Mouse (Mus musculus): ENCODE data around the gene Zdhhc19. TPM values are rescaled to one million over a fixed set of nuclear protein-coding genes. Genes with fewer than 3 reads are reported as not detected.

Zdhhc19 gene
- polyA plus RNA-seq, 1 experiment: not detected

DNA sequence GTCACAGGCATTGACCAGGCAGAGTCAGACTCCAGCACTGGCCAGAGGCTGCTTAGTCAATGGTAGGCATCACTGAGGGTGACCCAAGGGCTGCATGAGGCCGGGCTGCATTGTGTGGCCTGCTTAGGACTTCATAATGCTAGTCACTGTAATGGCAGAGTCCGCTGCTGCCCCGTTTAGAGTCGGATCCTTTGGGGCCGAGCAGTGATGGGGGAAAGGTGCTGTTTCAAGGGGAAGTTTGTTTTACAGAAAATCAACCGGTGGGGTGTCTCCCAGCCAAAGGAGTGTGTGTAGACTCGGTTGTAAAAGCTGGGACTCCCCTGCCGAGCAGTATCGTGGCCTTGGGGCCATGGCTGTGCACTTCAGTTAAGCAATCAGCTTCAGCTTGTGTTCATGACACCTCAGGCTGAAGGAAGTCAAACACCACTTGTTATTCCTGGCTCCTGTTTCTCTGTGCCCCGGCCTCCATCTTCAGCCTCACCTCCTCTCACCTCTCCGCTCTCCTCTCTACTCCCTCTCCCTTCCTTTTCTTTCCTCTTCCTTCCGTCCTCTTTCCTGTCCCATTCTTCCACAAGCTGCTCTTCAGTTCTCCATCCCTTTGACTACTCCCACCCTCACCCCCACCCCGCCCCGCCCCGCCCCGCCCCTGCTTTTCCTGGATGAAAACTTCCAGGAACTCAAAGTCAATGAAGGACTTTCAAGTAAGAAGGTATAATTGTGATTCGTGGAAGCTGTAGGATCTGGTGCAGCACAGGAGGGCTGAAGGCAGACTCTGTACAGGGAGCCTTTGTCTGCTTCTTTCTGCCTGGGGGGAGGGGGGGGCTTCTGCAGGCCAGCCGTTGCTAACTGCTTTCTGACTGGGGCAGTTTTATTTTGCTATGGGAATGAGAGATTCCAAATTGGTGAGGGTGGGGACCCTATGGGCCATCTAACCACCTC is 14.6 kb downstream of the Zdhhc19 start:
- Histone ChIP-seq H3K4me1 (ENCODE audit: control insufficient read depth, insufficient read depth, low read length) (0 out of 2 replicates have a peak, but pooled peaks cover 7% of the 10 kb centered on the region), H3K4me3 (replicated peaks; ENCODE audit: insufficient read depth, low read depth, low read length) (no peak overlapping the region), H3K27me3 (ENCODE audit: control insufficient read depth, insufficient read depth, low read length) (no peaks in the 10 kb centered on the region), H3K27ac (ENCODE audit: insufficient read depth, low read length) (no peak overlapping the region)
- DNase-seq: no peak
- TF ChIP-seq POLR2A (IDR thresholded peaks at IDR 0.05; ENCODE audit: borderline replicate concordance, insufficient read depth, low read length): no peak
- no peak for TF ChIP-seq CTCF (IDR thresholded peaks at IDR 0.05; ENCODE audit: borderline replicate concordance, insufficient read depth, low read depth, low read length)
- WGBS: 88% methylated on average over 17 of the region's 18 CpGs

DNA sequence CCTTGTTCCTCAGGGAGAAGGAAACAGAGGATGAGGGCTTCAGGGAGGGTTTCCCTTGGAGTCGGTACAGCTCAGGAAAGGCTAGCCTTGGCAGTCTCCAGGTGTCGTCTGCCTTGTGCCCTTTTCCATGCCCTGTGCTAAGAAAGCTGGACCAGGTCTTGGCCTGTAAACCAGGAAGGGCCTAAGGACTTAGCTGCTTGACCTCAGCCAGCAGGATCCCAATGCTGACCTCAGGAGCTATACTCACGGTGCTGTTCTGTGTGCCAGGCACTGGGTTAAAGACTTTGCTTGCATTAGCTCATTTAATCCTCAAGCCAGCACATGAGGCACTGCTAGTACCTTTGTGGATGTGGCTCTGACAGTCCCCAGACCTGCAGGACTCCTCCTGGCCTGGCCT is 15.3 kb downstream of the Zdhhc19 start:
- no peak for TF ChIP-seq CTCF (IDR thresholded peaks at IDR 0.05; ENCODE audit: borderline replicate concordance, insufficient read depth, low read depth, low read length)
- H3K27ac ChIP-seq (ENCODE audit: insufficient read depth, low read length): no peak overlapping the region
- WGBS: 89% methylated on average over 3 of the region's 3 CpGs

DNA sequence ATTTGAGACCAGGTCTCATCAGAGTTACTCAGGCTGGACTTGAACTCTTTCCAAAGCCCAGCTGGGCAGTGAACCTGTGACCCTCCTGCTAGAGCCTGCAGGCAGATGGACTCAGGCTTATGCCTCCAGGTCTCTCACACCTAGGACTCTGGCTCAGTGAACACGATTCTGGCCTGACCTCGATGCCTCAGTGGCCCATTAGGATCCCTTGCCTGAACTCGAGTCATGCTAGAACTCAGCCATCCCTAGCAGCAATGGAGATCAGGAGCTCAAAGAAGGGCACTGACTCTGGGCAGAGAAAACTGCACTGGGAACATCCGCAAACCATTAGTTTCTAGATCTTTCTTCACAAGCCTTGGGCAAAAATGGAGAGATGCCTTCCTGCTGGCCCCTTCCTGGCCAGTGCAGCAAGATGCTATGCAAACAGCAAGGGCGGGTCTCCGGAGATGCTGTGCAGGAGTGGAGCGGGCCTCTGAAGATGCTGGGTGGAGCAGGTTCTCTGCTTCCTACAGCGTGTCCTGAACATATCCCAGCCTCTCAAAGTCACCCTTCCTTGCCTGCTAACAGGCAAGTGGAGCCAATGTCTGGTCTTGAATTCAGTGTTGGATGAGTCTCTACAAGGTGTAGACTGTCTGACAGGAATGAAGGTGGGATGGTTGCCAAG is 15.9 kb downstream of the Zdhhc19 start:
- no peaks in the 10 kb centered on the region for H3K27me3 ChIP-seq (ENCODE audit: control insufficient read depth, insufficient read depth, low read length)
- H3K4me1 ChIP-seq (ENCODE audit: control insufficient read depth, insufficient read depth, low read length): 0 out of 2 replicates have a peak, but pooled peaks cover 7% of the 10 kb centered on the region
- TF ChIP-seq POLR2A (IDR thresholded peaks at IDR 0.05; ENCODE audit: borderline replicate concordance, insufficient read depth, low read length) (no peak), CTCF (IDR thresholded peaks at IDR 0.05; ENCODE audit: borderline replicate concordance, insufficient read depth, low read depth, low read length) (no peak)
- H3K4me3 ChIP-seq (replicated peaks; ENCODE audit: insufficient read depth, low read depth, low read length): no peak overlapping the region
- DNase-seq: no peak
- H3K27ac ChIP-seq (ENCODE audit: insufficient read depth, low read length): no peak overlapping the region
- WGBS: 77% methylated on average over 8 of the region's 8 CpGs

More for the DNA sequence above, 15.3 kb downstream of the Zdhhc19 start:
- Histone ChIP-seq H3K4me3 (replicated peaks; ENCODE audit: insufficient read depth, low read depth, low read length) (no peak overlapping the region), H3K4me1 (ENCODE audit: control insufficient read depth, insufficient read depth, low read length) (0 out of 2 replicates have a peak, but pooled peaks cover 7% of the 10 kb centered on the region), H3K27me3 (ENCODE audit: control insufficient read depth, insufficient read depth, low read length) (no peaks in the 10 kb centered on the region)
- DNase-seq: no peak

GRCm38 (mm10) chr16:32512921-32513320 is 16.9 kb downstream of the Zdhhc19 start:
- Histone ChIP-seq H3K27ac (ENCODE audit: insufficient read depth, low read length) (no peak overlapping the region), H3K4me3 (replicated peaks; ENCODE audit: insufficient read depth, low read depth, low read length) (no peak overlapping the region), H3K4me1 (ENCODE audit: control insufficient read depth, insufficient read depth, low read length) (0 out of 2 replicates have a peak, but pooled peaks cover 7% of the 10 kb centered on the region), H3K27me3 (ENCODE audit: control insufficient read depth, insufficient read depth, low read length) (no peaks in the 10 kb centered on the region)
- 10% methylated on average over 3 of the region's 3 CpGs for WGBS
- DNase-seq: peak in 1 of 2 experiments; percentile 32
- TF ChIP-seq POLR2A (IDR thresholded peaks at IDR 0.05; ENCODE audit: borderline replicate concordance, insufficient read depth, low read length) (no peak), CTCF (IDR thresholded peaks at IDR 0.05; ENCODE audit: borderline replicate concordance, insufficient read depth, low read depth, low read length) (no peak)

- DNase-seq: no peak
- Histone ChIP-seq H3K27me3 (ENCODE audit: control insufficient read depth, insufficient read depth, low read length) (no peaks in the 10 kb centered on the region), H3K27ac (ENCODE audit: insufficient read depth, low read length) (no peak overlapping the region), H3K4me1 (ENCODE audit: control insufficient read depth, insufficient read depth, low read length) (0 out of 2 replicates have a peak, but pooled peaks cover 7% of the 10 kb centered on the region), H3K4me3 (replicated peaks; ENCODE audit: insufficient read depth, low read depth, low read length) (no peak overlapping the region)
- TF ChIP-seq CTCF (IDR thresholded peaks at IDR 0.05; ENCODE audit: borderline replicate concordance, insufficient read depth, low read depth, low read length) (no peak), POLR2A (IDR thresholded peaks at IDR 0.05; ENCODE audit: borderline replicate concordance, insufficient read depth, low read length) (no peak)
- 90% methylated on average over 6 of the region's 6 CpGs for WGBS
These were observed 17.3 kb downstream of the Zdhhc19 start for GRCm38 (mm10) chr16:32513401-32513800.

DNA sequence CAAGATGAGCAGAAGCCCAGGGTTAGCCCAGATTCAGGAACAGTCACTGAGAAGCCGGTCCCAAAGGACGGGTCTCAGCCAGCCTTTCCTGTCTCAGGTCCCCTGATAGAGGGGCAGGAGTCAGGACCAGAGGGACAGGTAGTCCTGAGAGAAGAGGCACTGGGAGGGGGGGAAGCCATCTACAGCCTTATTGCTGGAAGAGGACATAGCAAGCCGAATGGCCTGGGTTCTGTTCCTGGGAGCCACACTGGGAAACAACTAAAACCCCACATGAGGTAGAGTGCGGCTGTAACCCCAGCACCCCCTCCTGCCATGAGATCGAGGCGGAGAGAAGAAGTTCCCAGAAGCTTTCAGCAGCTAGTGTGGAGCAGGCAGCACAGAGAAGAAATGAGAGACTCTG is 17.9 kb downstream of the Zdhhc19 start:
- 95% methylated on average over 6 of the region's 6 CpGs for WGBS
- Histone ChIP-seq H3K27me3 (ENCODE audit: control insufficient read depth, insufficient read depth, low read length) (no peaks in the 10 kb centered on the region), H3K4me1 (ENCODE audit: control insufficient read depth, insufficient read depth, low read length) (0 out of 2 replicates have a peak, but pooled peaks cover 7% of the 10 kb centered on the region), H3K27ac (ENCODE audit: insufficient read depth, low read length) (no peak overlapping the region), H3K4me3 (replicated peaks; ENCODE audit: insufficient read depth, low read depth, low read length) (no peak overlapping the region)
- TF ChIP-seq POLR2A (IDR thresholded peaks at IDR 0.05; ENCODE audit: borderline replicate concordance, insufficient read depth, low read length) (no peak), CTCF (IDR thresholded peaks at IDR 0.05; ENCODE audit: borderline replicate concordance, insufficient read depth, low read depth, low read length) (no peak)
- no peak for DNase-seq

DNA sequence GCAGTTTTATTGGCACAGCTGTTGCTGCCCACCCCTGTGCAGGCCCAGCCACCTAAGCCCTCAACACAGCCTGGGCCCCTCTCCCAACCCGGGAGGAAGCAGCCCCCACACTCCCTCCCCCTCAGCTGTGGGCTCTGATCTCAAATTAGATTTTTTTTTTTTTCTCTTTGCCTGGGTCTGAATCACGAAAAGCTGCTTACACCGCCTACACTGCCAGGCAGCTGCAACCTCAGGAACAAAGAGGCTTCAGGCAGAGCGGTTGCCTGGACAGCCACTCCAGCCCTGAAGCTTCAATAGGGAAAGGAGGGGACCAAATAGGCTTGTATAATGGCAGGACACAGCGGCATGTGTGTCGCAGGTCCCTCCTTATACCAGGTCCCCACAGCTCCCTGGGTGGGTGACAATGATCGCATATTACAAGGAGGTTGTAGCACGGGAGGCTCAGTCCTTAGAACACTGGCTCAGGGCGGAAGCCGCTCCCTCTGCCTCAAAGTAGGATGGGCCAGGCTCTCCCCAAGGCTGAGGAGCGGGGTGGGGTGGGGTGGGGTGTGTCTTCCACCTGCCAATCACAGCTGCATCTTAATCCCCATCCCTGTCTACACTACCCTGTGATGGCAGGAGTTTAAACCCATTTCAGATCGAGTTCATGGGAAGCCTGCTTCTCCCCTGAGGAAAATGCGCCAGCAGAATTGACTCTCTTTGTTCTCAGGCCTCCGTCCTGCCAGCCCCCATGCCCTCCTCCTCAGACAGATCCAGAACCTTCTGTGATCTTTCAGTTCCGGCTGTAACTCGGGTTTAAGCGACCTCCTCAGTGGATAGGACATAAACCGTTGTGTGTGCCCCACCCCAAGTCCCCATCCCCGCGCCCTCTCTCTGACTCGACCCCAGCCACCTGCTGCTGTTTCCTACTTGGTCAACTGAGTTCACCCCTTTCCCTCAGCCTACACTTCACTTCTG is 20.2 kb downstream of the Zdhhc19 start:
- Histone ChIP-seq H3K4me1 (ENCODE audit: control insufficient read depth, insufficient read depth, low read length) (no peaks in the 10 kb centered on the region), H3K27me3 (ENCODE audit: control insufficient read depth, insufficient read depth, low read length) (no peaks in the 10 kb centered on the region), H3K27ac (ENCODE audit: insufficient read depth, low read length) (no peak overlapping the region), H3K4me3 (replicated peaks; ENCODE audit: insufficient read depth, low read depth, low read length) (no peak overlapping the region)
- DNase-seq: no peak
- 38% methylated on average over 21 of the region's 21 CpGs for WGBS
- TF ChIP-seq CTCF (IDR thresholded peaks at IDR 0.05; ENCODE audit: borderline replicate concordance, insufficient read depth, low read depth, low read length) (no peak), POLR2A (IDR thresholded peaks at IDR 0.05; ENCODE audit: borderline replicate concordance, insufficient read depth, low read length) (0 out of 2 replicates have a peak, but pooled peaks have one; percentile 16)

Measured in cerebellum, adult 2 months (tissue).